Mouse (Mus musculus) brain, embryonic 14.5 days (tissue): ENCODE results near the gene Fcgr1. TPM values are rescaled to one million over a fixed set of nuclear protein-coding genes. Genes with fewer than 3 reads are reported as not detected.
"Not testable (repeated sequence)": the region's sequence is repeated elsewhere in the genome, so short reads cannot be mapped to it uniquely, and the experiment has no call there.

ENCODE experiments used
- DNase-seq: peaks from one replicate; pipeline ENCODE4 v3.0.0-alpha.2; 2011; ENCODE audit warnings: low read depth
- CTCF ChIP-seq: fragments of 200-500 bp; IDR thresholded peaks from 2 replicates; pipeline ENCODE4 v1.5.1; 2012; ENCODE audit warnings: inconsistent platforms, mild to moderate bottlenecking, moderate library complexity, borderline replicate concordance; ENCODE audit not compliant: insufficient read depth, insufficient read length; ENCODE audit errors: extremely low read depth
- POLR2A ChIP-seq: fragments of 200-500 bp; IDR thresholded peaks from 2 replicates; pipeline ENCODE4 v1.6.1; 2012; ENCODE audit warnings: mild to moderate bottlenecking, inconsistent platforms, borderline replicate concordance; ENCODE audit not compliant: poor library complexity, insufficient read depth, insufficient read length, severe bottlenecking; ENCODE audit errors: extremely low read depth
- polyA plus RNA-seq: library from polyadenylated mRNA; depleted of rRNA; stranded (reverse); fragments of >200 nt; gene quantifications from 2 replicates; pipeline ENCODE4 v1.2.3, GENCODE M21; 2012

Fcgr1 gene
- polyA plus RNA-seq, 1 experiment, result 1.4 TPM

DNA sequence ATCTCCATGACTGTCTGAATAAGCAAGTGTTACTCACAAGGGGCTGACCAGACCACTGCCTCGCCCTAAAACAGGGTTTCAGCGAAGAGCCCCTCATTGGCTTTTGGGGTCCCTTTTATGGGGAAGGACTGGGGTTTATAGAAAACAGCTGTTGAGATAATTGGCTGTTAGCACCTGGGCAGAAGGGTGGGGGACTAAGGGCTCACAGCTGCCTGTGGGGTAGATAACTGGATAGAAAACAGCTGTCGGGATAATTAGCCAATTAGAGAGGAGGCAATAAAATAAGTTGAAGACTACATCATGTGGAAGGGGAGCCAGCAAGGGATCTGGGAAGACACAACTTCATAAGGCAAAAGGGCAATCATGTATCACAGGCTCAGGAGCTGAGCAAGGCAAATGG, 42.9 kb downstream of the Fcgr1 start:
- DNase-seq, result no peak
- TF ChIP-seq POLR2A (no peak), CTCF (no peak)

GRCm38 (mm10) chr3:96249034-96249345, 44.8 kb downstream of the Fcgr1 start:
- no peak for TF ChIP-seq CTCF
- no peak for TF ChIP-seq POLR2A
- DNase-seq, result no peak

DNA sequence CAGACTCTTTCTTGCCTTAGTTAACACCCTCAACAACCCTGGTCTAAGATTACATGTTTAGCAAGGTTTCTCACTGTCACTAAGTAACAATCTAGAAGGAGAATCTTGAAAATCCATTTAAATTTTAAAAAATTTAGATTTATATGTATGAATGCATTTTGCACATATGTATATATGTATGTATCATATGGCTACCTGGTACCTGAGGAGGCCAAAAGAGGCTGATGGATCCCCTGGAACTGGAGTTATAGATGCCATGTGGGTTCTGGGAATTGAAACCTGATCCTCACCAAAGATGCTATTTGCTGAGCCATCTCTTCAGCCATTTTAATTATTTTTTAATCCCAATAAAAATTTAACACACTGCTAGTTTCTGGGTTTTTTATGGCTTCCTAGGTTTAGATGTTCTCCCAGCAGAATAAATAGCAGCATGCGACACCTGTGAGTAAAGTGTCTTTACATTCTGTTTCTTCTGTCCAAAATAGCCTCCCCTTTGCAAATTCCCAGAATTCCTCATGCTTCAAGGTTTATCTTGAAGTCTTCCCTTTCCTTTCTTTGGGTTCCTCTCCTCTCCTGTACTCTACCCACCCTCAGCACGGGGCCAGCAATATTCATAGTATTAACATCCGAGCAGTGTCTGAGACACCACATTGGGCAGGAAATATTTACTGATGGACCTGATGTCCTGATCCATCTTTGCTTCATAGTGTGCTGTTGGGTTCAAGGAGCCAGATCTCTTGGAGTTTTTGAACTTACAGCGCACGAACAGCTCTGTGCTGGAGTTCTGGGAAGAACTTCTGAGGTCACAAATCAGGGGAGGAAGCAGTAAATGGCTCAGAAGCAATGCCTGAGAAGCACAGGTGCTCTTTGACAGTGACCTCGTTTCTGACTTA, 45.4 kb downstream of the Fcgr1 start:
- no peak for DNase-seq
- TF ChIP-seq POLR2A, result no peak
- TF ChIP-seq CTCF, result no peak

- no peak for DNase-seq
- TF ChIP-seq CTCF, result no peak
- no peak for TF ChIP-seq POLR2A
Measured at GRCm38 (mm10) chr3:96247356-96248140, 46.2 kb downstream of the Fcgr1 start.

DNA sequence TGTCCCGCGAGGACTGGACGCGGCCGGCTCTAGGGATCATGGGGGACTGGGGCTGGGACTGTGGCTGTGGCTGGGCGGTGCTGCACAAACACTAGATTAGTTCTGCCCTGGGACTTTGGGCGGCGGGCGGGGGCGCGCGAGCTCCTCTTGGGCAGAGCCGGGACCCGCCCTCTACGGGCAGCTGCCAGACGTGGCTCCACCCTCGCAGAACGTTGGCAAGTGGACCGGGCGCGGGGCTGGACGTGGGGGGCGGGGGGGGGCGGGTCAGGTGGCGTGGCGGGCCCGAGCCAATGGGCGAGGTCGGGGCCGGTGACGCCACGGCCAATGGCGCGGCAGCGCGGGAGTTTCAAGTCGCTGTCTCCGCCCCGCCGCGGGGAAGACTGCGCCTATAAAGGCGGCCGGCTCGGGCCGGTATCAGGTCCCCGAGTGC, 47.3 kb downstream of the Fcgr1 start, which contains the start of gene Hist2h3c1:
Gene Hist2h3c1, plus strand, starts transcription at position 259 of the 430 bp plus-strand sequence.
- not testable (repeated sequence) for DNase-seq

- DNase-seq, result not testable (repeated sequence)
Measured at GRCm38 (mm10) chr3:96246018-96246417, 47.8 kb downstream of the Fcgr1 start.

DNA sequence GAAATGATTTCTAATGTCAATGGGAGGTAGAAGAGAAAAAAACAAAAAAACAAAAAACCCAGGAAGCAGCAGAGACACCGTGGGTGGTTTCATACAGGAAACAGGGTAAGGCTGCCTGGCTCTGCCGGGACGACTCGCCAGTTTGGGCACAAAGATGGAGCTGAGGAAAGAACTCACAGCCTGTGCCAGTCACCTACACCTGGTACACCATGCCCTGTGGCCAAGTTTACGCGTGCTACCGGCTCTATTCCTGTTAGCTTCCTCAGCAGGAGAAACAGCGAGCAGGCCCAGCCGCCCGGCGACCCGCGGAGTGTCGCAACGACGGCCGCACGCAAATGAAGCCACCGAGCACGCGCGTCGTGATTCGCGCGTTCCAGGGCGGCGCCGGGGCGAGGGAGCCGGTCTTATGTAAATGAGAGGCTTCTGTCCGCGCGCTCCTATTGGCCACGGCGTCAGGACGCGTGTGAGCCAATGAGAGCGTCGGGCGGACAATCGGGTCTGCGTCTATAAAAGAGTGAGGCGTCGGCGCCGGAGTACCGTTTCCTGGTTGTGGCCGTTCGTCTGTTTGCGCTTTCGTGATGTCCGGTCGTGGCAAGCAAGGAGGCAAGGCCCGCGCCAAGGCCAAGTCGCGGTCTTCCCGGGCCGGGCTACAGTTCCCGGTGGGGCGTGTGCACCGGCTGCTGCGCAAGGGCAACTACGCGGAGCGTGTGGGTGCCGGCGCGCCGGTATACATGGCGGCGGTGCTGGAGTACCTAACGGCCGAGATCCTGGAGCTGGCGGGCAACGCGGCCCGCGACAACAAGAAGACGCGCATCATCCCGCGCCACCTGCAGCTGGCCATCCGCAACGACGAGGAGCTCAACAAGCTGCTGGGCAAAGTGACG, 48.5 kb downstream of the Fcgr1 start, which contains the start of gene Hist2h2aa1:
Gene Hist2h2aa1, plus strand, starts transcription at position 495 of the 884 bp plus-strand sequence.
- peak; percentile 87 for DNase-seq

- no peak for DNase-seq
- TF ChIP-seq CTCF (no peak), POLR2A (no peak)
Measured at GRCm38 (mm10) chr3:96243921-96244572, 49.7 kb downstream of the Fcgr1 start.

DNA sequence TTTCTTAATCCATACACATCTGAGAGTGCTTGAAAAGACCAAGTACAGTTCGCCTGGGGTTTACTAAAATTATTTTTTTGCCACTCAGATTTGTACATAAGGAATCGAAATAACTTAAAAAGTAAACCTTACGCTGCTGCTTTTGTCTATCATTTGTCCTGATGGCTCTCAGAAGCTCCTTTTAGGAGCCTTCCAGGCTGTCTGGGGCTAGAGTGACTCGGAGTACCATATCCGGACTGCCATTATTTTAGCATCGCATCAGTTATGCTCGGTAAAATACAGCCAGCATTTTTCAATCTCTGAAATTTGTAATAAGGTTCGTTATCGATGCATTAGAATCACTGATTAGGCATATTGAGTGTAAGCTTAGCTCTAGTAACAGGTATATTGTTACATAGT, 53.0 kb downstream of the Fcgr1 start:
- no peak for DNase-seq
- TF ChIP-seq POLR2A (no peak), CTCF (no peak)

GRCm38 (mm10) chr3:96239949-96240798, 53.6 kb downstream of the Fcgr1 start, which contains the start of gene Hist2h2aa2:
Gene Hist2h2aa2, minus strand, starts transcription at chr3:96240276.
- DNase-seq, result peak; percentile 91

- not testable (repeated sequence) for DNase-seq
Measured at GRCm38 (mm10) chr3:96238954-96239793, 54.6 kb downstream of the Fcgr1 start, which contains the start of gene Hist2h3c2. Gene Hist2h3c2, minus strand, starts transcription at chr3:96239127.
